Mouse (Mus musculus): Measurements from ENCODE around the gene Gchfr.

GRCm38 (mm10) chr2:119189029-119189710 is 21.6 kb downstream of the Gchfr start:
- TF ChIP-seq CTCF (IDR thresholded peaks at IDR 0.05; ENCODE audit: insufficient read depth, low read depth, low read length) (peak; percentile 64), POLR2A (IDR thresholded peaks at IDR 0.05; ENCODE audit: insufficient read depth, low read depth, low read length) (no peak)

Data from olfactory bulb, adult 2 months (tissue).